Mouse (Mus musculus) midbrain, embryonic 16.5 days (tissue): ENCODE data around the gene Sh3glb2. TPM values are rescaled to one million over a fixed set of nuclear protein-coding genes. Genes with fewer than 3 reads are reported as not detected.

Source experiments
- ATAC-seq: fragments of 200-750 bp; cut with Nextera tagmentation; 2 replicates; pipeline ENCODE4 v1.8.0; 2017; ENCODE audit warnings: moderate TSS enrichment
- H3K27ac ChIP-seq: fragments of 300-500 bp; sonication (generic); 2 replicates; pipeline ENCODE4 v1.5.1; 2014; ENCODE audit warnings: mild to moderate bottlenecking, low read length, mixed read lengths
- H3K27me3 ChIP-seq: fragments of 300-500 bp; sonication (generic); 2 replicates; pipeline ENCODE4 v1.6.1; 2014; ENCODE audit warnings: low read depth, low read length, mixed read lengths; ENCODE audit not compliant: control insufficient read depth, insufficient read depth
- H3K36me3 ChIP-seq: fragments of 300-500 bp; sonication (generic); 2 replicates; pipeline ENCODE4 v1.6.1; 2014; ENCODE audit warnings: mild to moderate bottlenecking, low read length, moderate library complexity, mixed read lengths; ENCODE audit not compliant: control insufficient read depth, insufficient read depth
- H3K4me1 ChIP-seq: fragments of 300-500 bp; sonication (generic); 2 replicates; pipeline ENCODE4 v1.6.1; 2014; ENCODE audit warnings: mild to moderate bottlenecking, low read length, mixed read lengths; ENCODE audit not compliant: control insufficient read depth, insufficient read depth
- H3K4me2 ChIP-seq: fragments of 300-500 bp; sonication (generic); 2 replicates; pipeline ENCODE4 v1.6.1; 2014; ENCODE audit warnings: mild to moderate bottlenecking, low read length, mixed read lengths
- H3K4me3 ChIP-seq: fragments of 300-500 bp; sonication (generic); 2 replicates; pipeline ENCODE4 v1.5.1; 2014; ENCODE audit warnings: low read depth, mild to moderate bottlenecking, low read length, moderate library complexity, mixed read lengths
- H3K9ac ChIP-seq: fragments of 300-500 bp; sonication (generic); 2 replicates; pipeline ENCODE4 v1.6.1; 2014; ENCODE audit warnings: low read depth, low read length, mixed read lengths
- H3K9me3 ChIP-seq: fragments of 300-500 bp; sonication (generic); replicated peaks from 2 replicates; pipeline ENCODE4 v1.6.1; 2014; ENCODE audit warnings: mild to moderate bottlenecking, low read length, mixed read lengths; ENCODE audit not compliant: control insufficient read depth, poor library complexity, severe bottlenecking
- WGBS: fragments of 180-500 bp; shearing (Covaris S2); extraction: QIAGEN DNeasy Blood & Tissue Kit; methylation state at CpG from one replicate; pipeline ENCODE4 v1.1.7; 2014; 5-methylcytosine and 5-hydroxymethylcytosine counted together
- polyA plus RNA-seq: library from polyadenylated mRNA; unstranded; fragments of >200 nt; fragmentation: Nextera tagmentation; extraction: Ambion mirVana; gene quantifications from 2 replicates; pipeline ENCODE4 v1.2.1, GENCODE M21; 2015

Gene Sh3glb2
- polyA plus RNA-seq, 1 experiment from 2014 or later, result 218 TPM

GRCm38 (mm10) chr2:30386913-30387312 lies 27.8 kb upstream of the Sh3glb2 start:
- ATAC-seq, result no peak
- no peak overlapping the region for H3K4me3 ChIP-seq
- H3K4me1 ChIP-seq, result peaks cover 3% of the 10 kb centered on the region; the same call in 1 of the 2 replicates
- peaks cover 8% of the 10 kb centered on the region for H3K36me3 ChIP-seq
- WGBS, result 88% methylated on average over 9 of the region's 9 CpGs
- no peak overlapping the region for H3K9ac ChIP-seq
- H3K27me3 ChIP-seq, result no peaks in the 10 kb centered on the region
- no peaks in the 10 kb centered on the region for H3K9me3 ChIP-seq
- H3K27ac ChIP-seq, result no peak overlapping the region
- H3K4me2 ChIP-seq, result no peak overlapping the region

- Histone ChIP-seq H3K4me1 (no peaks in the 10 kb centered on the region), H3K9me3 (no peaks in the 10 kb centered on the region), H3K36me3 (peaks cover 16% of the 10 kb centered on the region), H3K4me3 (no peak overlapping the region), H3K9ac (no peak overlapping the region), H3K27ac (no peak overlapping the region), H3K4me2 (no peak overlapping the region), H3K27me3 (no peaks in the 10 kb centered on the region)
- WGBS, result 90% methylated on average over 4 of the region's 4 CpGs
- no peak for ATAC-seq
These were observed 26.5 kb upstream of the Sh3glb2 start for GRCm38 (mm10) chr2:30385591-30385990.

- H3K4me1 ChIP-seq, result no peaks in the 10 kb centered on the region
- no peak overlapping the region for H3K9ac ChIP-seq
- no peak overlapping the region for H3K4me3 ChIP-seq
- no peak overlapping the region for H3K27ac ChIP-seq
- H3K9me3 ChIP-seq, result no peaks in the 10 kb centered on the region
- 90% methylated on average over 5 of the region's 5 CpGs for WGBS
- H3K4me2 ChIP-seq, result no peak overlapping the region
- no peak for ATAC-seq
- no peaks in the 10 kb centered on the region for H3K27me3 ChIP-seq
- peaks cover 20% of the 10 kb centered on the region for H3K36me3 ChIP-seq
These were observed 25.7 kb upstream of the Sh3glb2 start for GRCm38 (mm10) chr2:30384814-30385213.

GRCm38 (mm10) chr2:30381377-30381725 lies 22.2 kb upstream of the Sh3glb2 start:
- Histone ChIP-seq H3K4me1 (no peaks in the 10 kb centered on the region), H3K9ac (no peak overlapping the region), H3K27ac (no peak overlapping the region), H3K9me3 (no peaks in the 10 kb centered on the region), H3K36me3 (peaks cover 36% of the 10 kb centered on the region), H3K4me2 (no peak overlapping the region), H3K27me3 (no peaks in the 10 kb centered on the region), H3K4me3 (no peak overlapping the region)
- 96% methylated on average over 4 of the region's 4 CpGs for WGBS
- ATAC-seq, result no peak

GRCm38 (mm10) chr2:30380564-30381376 lies 21.6 kb upstream of the Sh3glb2 start:
- H3K4me1 ChIP-seq, result no peaks in the 10 kb centered on the region
- H3K27ac ChIP-seq, result no peak overlapping the region
- WGBS, result 93% methylated on average over 10 of the region's 10 CpGs
- H3K27me3 ChIP-seq, result no peaks in the 10 kb centered on the region
- no peaks in the 10 kb centered on the region for H3K9me3 ChIP-seq
- ATAC-seq, result no peak
- no peak overlapping the region for H3K4me3 ChIP-seq
- H3K36me3 ChIP-seq, result peaks cover 42% of the 10 kb centered on the region
- H3K4me2 ChIP-seq, result no peak overlapping the region
- no peak overlapping the region for H3K9ac ChIP-seq

GRCm38 (mm10) chr2:30379307-30379706 lies 20.2 kb upstream of the Sh3glb2 start:
- H3K4me2 ChIP-seq, result no peak overlapping the region

GRCm38 (mm10) chr2:30377721-30378120 lies 18.6 kb upstream of the Sh3glb2 start:
- WGBS, result 93% methylated on average over 5 of the region's 5 CpGs
- Histone ChIP-seq H3K9ac (no peak overlapping the region), H3K4me2 (no peak overlapping the region), H3K4me3 (no peak overlapping the region), H3K27me3 (no peaks in the 10 kb centered on the region), H3K4me1 (no peaks in the 10 kb centered on the region), H3K9me3 (no peaks in the 10 kb centered on the region), H3K36me3 (peaks cover 48% of the 10 kb centered on the region), H3K27ac (no peak overlapping the region)
- ATAC-seq, result no peak

More at GRCm38 (mm10) chr2:30379307-30379706, 20.2 kb upstream of the Sh3glb2 start:
- no peak for ATAC-seq
- H3K36me3 ChIP-seq, result peaks cover 41% of the 10 kb centered on the region
- no peak overlapping the region for H3K27ac ChIP-seq
- no peak overlapping the region for H3K9ac ChIP-seq
- H3K4me3 ChIP-seq, result no peak overlapping the region
- no peaks in the 10 kb centered on the region for H3K27me3 ChIP-seq
- H3K4me1 ChIP-seq, result no peaks in the 10 kb centered on the region
- no peaks in the 10 kb centered on the region for H3K9me3 ChIP-seq
- 92% methylated on average over 7 of the region's 7 CpGs for WGBS

- H3K36me3 ChIP-seq, result peaks cover 47% of the 10 kb centered on the region
- no peak overlapping the region for H3K9ac ChIP-seq
- no peak overlapping the region for H3K27ac ChIP-seq
- no peaks in the 10 kb centered on the region for H3K27me3 ChIP-seq
- no peak for ATAC-seq
- H3K4me1 ChIP-seq, result no peaks in the 10 kb centered on the region
- no peak overlapping the region for H3K4me2 ChIP-seq
- WGBS, result 96% methylated on average over 10 of the region's 10 CpGs
- no peaks in the 10 kb centered on the region for H3K9me3 ChIP-seq
- H3K4me3 ChIP-seq, result no peak overlapping the region
These were observed 16.8 kb upstream of the Sh3glb2 start for GRCm38 (mm10) chr2:30375893-30376292.

- H3K4me2 ChIP-seq, result no peak overlapping the region
- WGBS, result 97% methylated on average over 5 of the region's 5 CpGs
- H3K9me3 ChIP-seq, result no peaks in the 10 kb centered on the region
- no peak overlapping the region for H3K27ac ChIP-seq
- H3K9ac ChIP-seq, result no peak overlapping the region
- ATAC-seq, result no peak
- no peak overlapping the region for H3K4me3 ChIP-seq
- no peaks in the 10 kb centered on the region for H3K4me1 ChIP-seq
- no peaks in the 10 kb centered on the region for H3K27me3 ChIP-seq
- peaks cover 60% of the 10 kb centered on the region for H3K36me3 ChIP-seq
These were observed 13.6 kb upstream of the Sh3glb2 start for GRCm38 (mm10) chr2:30372726-30373125.
